Mouse (Mus musculus) left cerebral cortex, postnatal 14 days (tissue): ENCODE measurements around the gene Dact2. TPM values are rescaled to one million over a fixed set of nuclear protein-coding genes. Genes with fewer than 3 reads are reported as not detected.

ENCODE experiments used
- DNase-seq, 2 experiments: peaks; one replicate each; pipeline ENCODE4 v3.0.0; 2021 to 2022; ENCODE audit warnings: low spot score in 2 of 2, mixed read lengths in 1 of 2
- intact Hi-C: fragments of 180-260 bp; cut with DNase I; formaldehyde crosslinking; loops from one replicate; pipeline ENCODE4 v1.15.1; 2025
- long read RNA-seq, 2 experiments: library from polyadenylated mRNA; stranded (forward); transcript quantifications; one replicate each; pipeline ENCODE4 v2.0.0; 2021
- total RNA-seq, 2 experiments: library from RNA; stranded (reverse); gene quantifications; 2 replicates each; pipeline ENCODE4 v1.2.3; 2021

The Dact2 gene
- total RNA-seq = 10 to 100 TPM; 73.7 to 87.9 TPM
- long read RNA-seq, experiment 1, partial matches to known transcripts = 0 of 14 reads
- long read RNA-seq, experiment 1, other reads (novel, unspliced or antisense) = 12 of 14 reads
- long read RNA-seq, experiment 2, transcript Dact2-201 (4 exons, 3,250 nt) = major isoform, 6 of 19 reads
- long read RNA-seq, experiment 2, partial matches to known transcripts = 1 of 19 reads
- long read RNA-seq, experiment 2, other reads (novel, unspliced or antisense) = 12 of 19 reads

- intact Hi-C loops = loop anchor here (5.0 to 10.0 kb wide), 2 partner anchors 42 to 349 kb away; no protein-coding TSS in a partner anchor
- peak; percentile 79 to 89 for DNase-seq
Measured at GRCm38 (mm10) chr17:14204061-14204460, at the start of gene Dact2. Gene Dact2 (minus strand): TSS chr17:14204304.

GRCm38 (mm10) chr17:14252456-14252855 is 48.4 kb upstream of the Dact2 start:
- intact Hi-C loops = no loop called here
- DNase-seq = no peak

DNA sequence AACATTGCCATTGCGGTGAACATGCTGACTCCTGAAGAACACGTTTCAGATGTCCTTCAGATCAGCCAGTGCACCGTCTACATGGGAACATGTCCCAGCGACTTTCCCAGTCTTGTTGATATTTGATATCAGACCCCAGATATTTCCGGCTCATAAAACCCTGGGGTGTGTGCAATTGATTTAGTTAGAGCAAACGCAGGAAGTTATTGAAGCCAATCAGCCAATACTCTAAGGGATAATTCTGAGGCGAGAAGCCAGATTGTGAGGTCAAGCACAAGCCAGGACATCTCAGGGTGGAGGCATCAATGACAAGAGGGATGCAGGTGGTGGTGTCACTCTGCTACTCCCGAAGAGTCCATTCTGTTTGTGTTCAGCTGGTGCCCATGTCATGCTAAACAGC is 46.3 kb upstream of the Dact2 start:
- intact Hi-C loops = no loop called here
- DNase-seq = no peak

DNA sequence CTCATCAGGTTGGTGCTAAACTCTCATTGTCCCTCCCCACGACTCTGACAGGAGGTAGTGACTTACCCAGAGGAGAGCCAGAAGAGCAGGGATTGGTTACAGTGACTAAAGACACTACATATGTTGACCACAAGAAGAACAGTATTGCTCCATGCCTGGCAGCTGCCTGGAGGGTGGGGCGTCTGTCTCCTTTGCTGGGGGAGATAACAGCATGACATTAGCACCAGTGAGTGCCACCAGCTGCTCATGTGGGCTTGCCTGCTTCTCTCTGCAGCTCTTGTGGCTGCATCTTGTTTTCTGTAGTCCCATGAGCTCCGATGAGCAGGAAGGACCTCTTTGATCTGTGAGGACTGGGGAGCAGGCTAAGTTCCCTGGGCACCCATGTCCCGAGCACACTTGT is 45.5 kb upstream of the Dact2 start:
- DNase-seq = no peak
- intact Hi-C loops = loop anchor here (5.0 kb wide), 1 partner anchor 72 kb away; no protein-coding TSS in a partner anchor

GRCm38 (mm10) chr17:14247931-14248330 is 43.8 kb upstream of the Dact2 start:
- intact Hi-C loops = loop anchor here (5.0 kb wide), 1 partner anchor 71 kb away; no protein-coding TSS in a partner anchor
- peak; percentile 72 to 77 for DNase-seq

DNA sequence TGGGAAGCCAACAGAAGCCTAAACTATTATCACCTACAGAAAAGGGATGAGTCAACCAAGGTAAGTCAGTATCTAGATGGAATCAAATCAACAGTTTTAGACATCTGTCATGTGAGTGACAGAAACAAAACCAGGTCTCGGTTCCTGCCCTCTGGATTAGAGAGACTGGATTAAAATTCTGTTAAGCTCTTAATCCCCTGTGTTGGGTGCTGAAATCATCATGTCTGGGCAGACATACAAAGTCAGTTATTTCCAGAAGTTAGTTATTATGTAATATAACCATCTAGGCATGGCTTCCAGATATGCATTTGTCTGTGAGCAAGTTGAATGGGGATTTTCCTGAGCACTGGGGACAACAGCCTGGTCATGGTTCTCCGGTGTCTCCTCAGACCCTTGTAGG is 42.2 kb upstream of the Dact2 start:
- intact Hi-C loops = loop anchor here (5.0 kb wide), 1 partner anchor 69 kb away; no protein-coding TSS in a partner anchor
- no peak for DNase-seq

DNA sequence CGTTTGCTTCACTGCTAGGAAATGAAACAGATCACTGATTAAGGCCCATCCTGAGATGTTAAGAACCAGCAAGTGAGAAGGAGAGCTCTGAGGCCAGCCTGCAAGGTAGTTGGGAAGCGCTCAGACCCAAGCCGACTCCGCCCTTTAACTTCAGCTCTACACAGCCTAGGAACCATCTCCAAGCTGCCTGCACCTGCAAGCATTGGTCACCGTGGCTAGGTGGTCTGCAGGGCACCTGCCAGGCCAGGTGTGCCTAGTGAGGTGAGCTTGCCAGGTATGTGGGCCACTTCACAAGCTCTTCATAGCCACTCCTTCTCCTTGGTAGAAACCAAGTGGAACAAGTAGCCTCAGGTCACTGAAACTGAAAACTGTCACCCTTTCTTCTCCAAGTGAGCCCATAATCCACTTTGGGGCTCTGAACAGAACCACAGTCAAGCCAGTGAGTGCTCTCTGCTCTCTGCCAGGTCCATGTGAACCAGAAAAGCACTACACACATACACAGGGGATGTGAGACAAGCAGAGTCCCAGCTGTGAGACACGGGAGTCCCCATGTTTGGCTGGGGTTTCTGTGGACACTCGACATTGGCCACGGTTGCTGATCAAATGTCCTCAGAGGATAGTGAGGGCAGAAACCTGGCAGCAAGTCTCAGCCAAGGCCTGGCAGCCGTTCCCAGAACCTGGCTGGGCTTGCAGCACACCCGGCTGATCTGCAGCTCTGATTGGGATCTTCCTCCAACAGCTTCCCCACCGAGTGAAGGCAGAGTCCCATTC is 40.3 kb upstream of the Dact2 start:
- no peak for DNase-seq
- intact Hi-C loops = no loop called here

GRCm38 (mm10) chr17:14242634-14243033 is 38.5 kb upstream of the Dact2 start:
- DNase-seq = no peak
- intact Hi-C loops = no loop called here

- intact Hi-C loops = no loop called here
- no peak for DNase-seq
Measured at GRCm38 (mm10) chr17:14239960-14240359, 35.9 kb upstream of the Dact2 start.

DNA sequence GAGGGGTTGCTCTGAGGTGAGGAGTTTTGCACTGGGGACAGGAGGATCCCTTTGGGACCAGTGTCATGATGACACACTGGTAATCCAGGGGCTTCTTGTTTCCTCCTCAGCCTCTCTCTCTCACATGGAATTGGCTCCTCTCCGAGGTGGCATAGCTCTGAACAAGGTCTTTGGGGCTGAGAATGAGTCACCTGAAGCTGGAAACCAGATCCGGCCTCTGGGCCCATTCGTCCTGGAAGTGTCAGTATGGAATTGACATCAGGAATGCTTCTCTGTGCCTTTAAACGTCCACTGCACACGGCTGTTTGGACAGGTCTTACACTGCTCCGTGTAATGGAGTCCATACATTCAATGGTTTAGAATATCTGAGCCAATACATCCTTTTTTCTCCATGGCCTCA is 33.0 kb upstream of the Dact2 start:
- intact Hi-C loops = no loop called here

GRCm38 (mm10) chr17:14234774-14235389 is 30.8 kb upstream of the Dact2 start:
- intact Hi-C loops = loop anchor here (5.0 kb wide), 2 partner anchors 52 to 667 kb away; no protein-coding TSS in a partner anchor
- DNase-seq = no peak

More for the DNA sequence above, 33.0 kb upstream of the Dact2 start:
- no peak for DNase-seq

DNA sequence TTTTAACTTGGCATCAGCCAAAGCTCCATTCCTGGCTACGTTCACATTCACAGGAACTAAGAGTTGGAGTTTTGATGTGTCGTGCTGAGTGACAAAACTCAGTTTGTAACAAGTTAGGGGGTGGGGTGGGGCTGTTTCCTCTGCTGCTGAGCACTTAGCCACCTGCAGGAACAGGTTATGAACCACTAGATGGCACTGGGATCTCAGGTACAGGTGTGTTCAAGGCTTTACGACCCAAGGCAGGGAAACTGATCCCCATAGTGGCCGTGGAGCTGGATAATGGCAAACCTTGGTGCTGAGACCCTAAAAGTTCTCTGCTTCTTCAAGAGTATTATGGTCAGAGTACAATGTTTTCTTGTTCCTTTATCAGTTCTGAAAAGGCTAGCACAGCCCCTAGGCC is 29.6 kb upstream of the Dact2 start:
- DNase-seq = no peak
- intact Hi-C loops = loop anchor here (2.0 to 5.0 kb wide), 3 partner anchors 54 to 669 kb away; no protein-coding TSS in a partner anchor

GRCm38 (mm10) chr17:14232629-14233028 is 28.5 kb upstream of the Dact2 start:
- intact Hi-C loops = loop anchor here (2.0 to 5.0 kb wide), 3 partner anchors 55 to 670 kb away; no protein-coding TSS in a partner anchor
- DNase-seq = peak; percentile 81 to 89

DNA sequence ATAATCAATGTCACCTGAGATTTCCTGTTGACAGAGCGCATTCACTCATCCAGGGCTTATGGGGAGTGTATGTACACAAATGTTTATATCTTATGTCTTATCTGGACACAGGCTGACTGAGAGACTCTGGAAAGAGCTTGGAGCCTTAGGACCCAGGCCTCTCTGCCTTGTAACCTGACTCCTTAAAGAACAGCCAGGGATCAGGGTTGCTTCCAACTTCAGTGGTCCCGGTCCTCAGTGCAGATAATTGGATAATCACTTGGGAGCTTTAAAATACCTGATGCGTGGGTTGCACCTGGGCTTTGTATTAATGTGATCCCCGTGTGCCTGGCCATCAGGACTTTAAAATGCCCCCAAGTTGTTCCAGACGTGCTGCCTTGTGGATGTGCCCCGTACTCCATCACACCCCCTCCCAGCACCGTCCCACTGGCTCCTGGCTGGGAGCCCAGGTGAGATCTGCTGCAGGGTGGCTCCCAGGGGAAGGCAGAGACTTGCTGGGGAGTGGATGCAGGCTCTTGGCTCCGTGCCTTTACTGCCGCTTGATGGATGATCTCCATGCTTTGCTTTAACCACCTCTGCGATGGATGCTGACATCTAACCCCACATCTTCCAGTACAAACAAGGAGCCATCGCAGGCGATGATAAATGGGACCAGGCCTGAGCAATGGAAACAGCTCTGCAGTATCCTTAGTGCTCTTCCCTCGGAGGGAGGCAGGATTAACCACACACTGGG is 26.8 kb upstream of the Dact2 start:
- no peak for DNase-seq
- intact Hi-C loops = loop anchor here (5.0 kb wide), 2 partner anchors 56 to 671 kb away; no protein-coding TSS in a partner anchor

DNA sequence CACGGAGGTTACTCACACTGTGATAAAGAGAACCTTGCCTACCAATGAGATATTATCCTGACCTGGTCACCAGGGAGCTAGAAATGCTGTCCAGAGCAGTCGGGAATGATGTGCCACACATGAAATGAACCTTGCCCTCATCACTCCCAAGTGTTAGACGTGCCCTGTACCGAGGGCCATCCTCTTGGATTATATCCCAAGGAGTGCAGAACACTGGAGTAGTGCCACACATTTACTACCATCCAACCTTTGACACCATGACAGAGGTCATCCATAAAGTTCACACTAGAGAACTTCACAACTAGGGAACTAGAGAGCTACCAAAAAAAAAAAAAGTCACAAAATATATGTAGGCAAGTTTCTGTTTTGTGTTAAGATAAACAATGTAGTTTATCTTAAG is 24.3 kb upstream of the Dact2 start:
- DNase-seq = no peak
- intact Hi-C loops = no loop called here

- intact Hi-C loops = no loop called here
- DNase-seq = no peak
Measured at GRCm38 (mm10) chr17:14227601-14228000, 23.5 kb upstream of the Dact2 start.

DNA sequence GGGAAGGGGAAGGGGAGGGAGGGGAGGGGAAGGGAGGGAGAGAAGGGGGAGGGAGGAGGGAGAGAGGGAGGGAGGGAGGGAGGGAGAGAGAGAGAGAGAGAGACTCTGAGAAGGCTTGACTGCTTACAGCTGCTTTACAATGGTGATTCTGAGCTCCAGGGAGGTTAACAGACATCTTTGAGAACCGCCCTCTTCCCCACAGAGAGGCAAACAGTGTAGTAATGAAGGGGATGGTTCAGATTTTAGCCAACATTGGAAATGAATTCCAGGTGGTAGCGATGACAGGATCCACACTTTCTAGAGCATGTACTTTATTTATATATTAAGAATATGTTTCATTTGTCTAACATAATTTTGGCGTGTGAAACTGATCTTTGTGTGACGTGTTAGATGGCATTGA is 22.7 kb upstream of the Dact2 start:
- intact Hi-C loops = no loop called here
- DNase-seq = no peak

GRCm38 (mm10) chr17:14225982-14226652 is 22.0 kb upstream of the Dact2 start:
- intact Hi-C loops = no loop called here
- DNase-seq = no peak
